Mouse (Mus musculus) forebrain, embryonic 13.5 days (tissue): ENCODE results near the gene Shld1. TPM values are rescaled to one million over a fixed set of nuclear protein-coding genes. Genes with fewer than 3 reads are reported as not detected.

Experiments used
- ATAC-seq: fragments of 200-750 bp; cut with Nextera tagmentation; 2 replicates; pipeline ENCODE4 v1.8.0; 2017
- H3K27ac ChIP-seq: fragments of 300-500 bp; sonication (generic); 2 replicates; pipeline ENCODE4 v1.5.1; 2015; ENCODE audit warnings: inconsistent platforms, mild to moderate bottlenecking, moderate library complexity
- H3K27me3 ChIP-seq: fragments of 300-500 bp; sonication (generic); 2 replicates; pipeline ENCODE4 v1.6.1; 2015; ENCODE audit warnings: mild to moderate bottlenecking, inconsistent platforms
- H3K36me3 ChIP-seq: fragments of 300-500 bp; sonication (generic); 2 replicates; pipeline ENCODE4 v1.6.1; 2015; ENCODE audit warnings: mild to moderate bottlenecking, inconsistent platforms; ENCODE audit not compliant: poor library complexity, severe bottlenecking
- H3K4me1 ChIP-seq: fragments of 300-500 bp; sonication (generic); 2 replicates; pipeline ENCODE4 v1.6.1; 2015; ENCODE audit warnings: inconsistent platforms
- H3K4me2 ChIP-seq: fragments of 300-500 bp; sonication (generic); 2 replicates; pipeline ENCODE4 v1.6.1; 2015; ENCODE audit warnings: inconsistent platforms, mild to moderate bottlenecking, moderate library complexity
- H3K4me3 ChIP-seq: fragments of 300-500 bp; sonication (generic); 2 replicates; pipeline ENCODE4 v1.5.1; 2015; ENCODE audit warnings: mild to moderate bottlenecking, inconsistent platforms
- H3K9ac ChIP-seq: fragments of 300-500 bp; sonication (generic); 2 replicates; pipeline ENCODE4 v1.6.1; 2015; ENCODE audit warnings: mild to moderate bottlenecking, inconsistent platforms
- H3K9me3 ChIP-seq: fragments of 300-500 bp; sonication (generic); replicated peaks from 2 replicates; pipeline ENCODE4 v1.6.1; 2016; ENCODE audit warnings: inconsistent platforms
- WGBS: fragments of 180-500 bp; shearing (Covaris S2); methylation state at CpG from one replicate; pipeline ENCODE4 v1.1.7; 2015; 5-methylcytosine and 5-hydroxymethylcytosine counted together
- polyA plus RNA-seq: library from polyadenylated mRNA; unstranded; fragments of >200 nt; fragmentation: Nextera tagmentation; extraction: Ambion mirVana; gene quantifications from 2 replicates; pipeline ENCODE4 v1.2.1, GENCODE M21; 2015

The Shld1 gene
- polyA plus RNA-seq, 1 experiment from 2014 or later = 23.6 TPM

GRCm38 (mm10) chr2:132658412-132659120 is 28.2 kb upstream of the Shld1 start:
- Histone ChIP-seq H3K9ac (no peak overlapping the region), H3K27me3 (no peaks in the 10 kb centered on the region), H3K9me3 (no peaks in the 10 kb centered on the region), H3K27ac (no peak overlapping the region), H3K4me3 (no peak overlapping the region), H3K4me1 (no peaks in the 10 kb centered on the region), H3K4me2 (no peak overlapping the region), H3K36me3 (no peaks in the 10 kb centered on the region)
- WGBS = 88% methylated on average over 9 of the region's 9 CpGs
- no peak for ATAC-seq

- H3K27me3 ChIP-seq = no peaks in the 10 kb centered on the region
- H3K4me1 ChIP-seq = no peaks in the 10 kb centered on the region
- H3K27ac ChIP-seq = no peak overlapping the region
- H3K9ac ChIP-seq = no peak overlapping the region
- H3K4me3 ChIP-seq = no peak overlapping the region
- no peak overlapping the region for H3K4me2 ChIP-seq
- no peaks in the 10 kb centered on the region for H3K9me3 ChIP-seq
- no peaks in the 10 kb centered on the region for H3K36me3 ChIP-seq
- 87% methylated on average over 6 of the region's 6 CpGs for WGBS
- no peak for ATAC-seq
These were observed 17.6 kb upstream of the Shld1 start for GRCm38 (mm10) chr2:132669091-132669490.

- Histone ChIP-seq H3K36me3 (no peaks in the 10 kb centered on the region), H3K4me3 (no peak overlapping the region), H3K4me2 (no peak overlapping the region), H3K9ac (no peak overlapping the region), H3K27me3 (no peaks in the 10 kb centered on the region), H3K4me1 (no peaks in the 10 kb centered on the region), H3K9me3 (no peaks in the 10 kb centered on the region), H3K27ac (no peak overlapping the region)
- ATAC-seq = no peak
- 77% methylated on average over 4 of the region's 4 CpGs for WGBS
These were observed 16.4 kb upstream of the Shld1 start for GRCm38 (mm10) chr2:132670290-132670689.

GRCm38 (mm10) chr2:132672121-132672520 is 14.6 kb upstream of the Shld1 start:
- no peaks in the 10 kb centered on the region for H3K27me3 ChIP-seq
- ATAC-seq = no peak
- no peak overlapping the region for H3K4me3 ChIP-seq
- no peak overlapping the region for H3K27ac ChIP-seq
- H3K9ac ChIP-seq = no peak overlapping the region
- 94% methylated on average over 3 of the region's 3 CpGs for WGBS
- no peaks in the 10 kb centered on the region for H3K9me3 ChIP-seq
- H3K4me2 ChIP-seq = no peak overlapping the region
- no peaks in the 10 kb centered on the region for H3K36me3 ChIP-seq
- no peaks in the 10 kb centered on the region for H3K4me1 ChIP-seq

GRCm38 (mm10) chr2:132676111-132676510 is 10.6 kb upstream of the Shld1 start:
- ATAC-seq = no peak
- 84% methylated on average over 4 of the region's 4 CpGs for WGBS
- no peak overlapping the region for H3K4me3 ChIP-seq
- H3K27ac ChIP-seq = no peak overlapping the region
- H3K36me3 ChIP-seq = no peaks in the 10 kb centered on the region
- H3K4me1 ChIP-seq = no peaks in the 10 kb centered on the region
- H3K27me3 ChIP-seq = no peaks in the 10 kb centered on the region
- H3K4me2 ChIP-seq = no peak overlapping the region
- H3K9me3 ChIP-seq = 0 out of 2 replicates have a peak, but pooled peaks cover 6% of the 10 kb centered on the region
- no peak overlapping the region for H3K9ac ChIP-seq

- Histone ChIP-seq H3K9ac (no peak overlapping the region), H3K4me3 (no peak overlapping the region), H3K4me2 (no peak overlapping the region), H3K36me3 (no peaks in the 10 kb centered on the region), H3K9me3 (no peaks in the 10 kb centered on the region), H3K27me3 (no peaks in the 10 kb centered on the region), H3K27ac (no peak overlapping the region), H3K4me1 (peaks cover 9% of the 10 kb centered on the region; the same call in 1 of the 2 replicates)
- ATAC-seq = no peak
These were observed 1.7 kb upstream of the Shld1 start for GRCm38 (mm10) chr2:132685001-132685400.

- 90% methylated on average over 7 of the region's 7 CpGs for WGBS
- H3K4me3 ChIP-seq = no peak overlapping the region
These were observed 1.9 kb downstream of the Shld1 start for GRCm38 (mm10) chr2:132688611-132689021.

GRCm38 (mm10) chr2:132689188-132689568 is 2.4 kb downstream of the Shld1 start:
- H3K36me3 ChIP-seq = peaks cover 6% of the 10 kb centered on the region; the same call in 1 of the 2 replicates
- no peaks in the 10 kb centered on the region for H3K27me3 ChIP-seq
- 0 out of 2 replicates have a peak overlapping the region, but pooled peaks have one; percentile 35 for H3K9ac ChIP-seq
- no peak overlapping the region for H3K4me3 ChIP-seq
- peaks cover 9% of the 10 kb centered on the region; the same call in 1 of the 2 replicates for H3K4me1 ChIP-seq
- H3K27ac ChIP-seq = peak overlapping the region; percentile 3; the same call in 1 of the 2 replicates
- no peak for ATAC-seq
- no peak overlapping the region for H3K4me2 ChIP-seq
- WGBS = 60% methylated on average over 4 of the region's 4 CpGs
- H3K9me3 ChIP-seq = no peaks in the 10 kb centered on the region

More at GRCm38 (mm10) chr2:132688611-132689021, 1.9 kb downstream of the Shld1 start:
- H3K27me3 ChIP-seq = no peaks in the 10 kb centered on the region
- H3K9ac ChIP-seq = no peak overlapping the region
- H3K36me3 ChIP-seq = peaks cover 6% of the 10 kb centered on the region; the same call in 1 of the 2 replicates
- H3K27ac ChIP-seq = no peak overlapping the region
- H3K4me1 ChIP-seq = peaks cover 9% of the 10 kb centered on the region; the same call in 1 of the 2 replicates
- no peak for ATAC-seq
- no peak overlapping the region for H3K4me2 ChIP-seq
- no peaks in the 10 kb centered on the region for H3K9me3 ChIP-seq

GRCm38 (mm10) chr2:132689569-132690231 is 3.0 kb downstream of the Shld1 start:
- H3K27me3 ChIP-seq = no peaks in the 10 kb centered on the region
- peak overlapping the region; percentile 3 for H3K27ac ChIP-seq
- no peak overlapping the region for H3K4me2 ChIP-seq
- ATAC-seq = no peak
- H3K9me3 ChIP-seq = no peaks in the 10 kb centered on the region
- 65% methylated on average over 15 of the region's 15 CpGs for WGBS
- 0 out of 2 replicates have a peak overlapping the region, but pooled peaks have one; percentile 35 for H3K9ac ChIP-seq
- no peak overlapping the region for H3K4me3 ChIP-seq
- H3K36me3 ChIP-seq = peaks cover 10% of the 10 kb centered on the region; the same call in 1 of the 2 replicates
- peaks cover 9% of the 10 kb centered on the region; the same call in 1 of the 2 replicates for H3K4me1 ChIP-seq

GRCm38 (mm10) chr2:132691731-132692130 is 5.0 kb downstream of the Shld1 start:
- Histone ChIP-seq H3K4me2 (no peak overlapping the region), H3K27ac (no peak overlapping the region), H3K4me1 (peaks cover 9% of the 10 kb centered on the region; the same call in 1 of the 2 replicates), H3K36me3 (peaks cover 18% of the 10 kb centered on the region; the same call in 1 of the 2 replicates), H3K9ac (no peak overlapping the region), H3K9me3 (no peaks in the 10 kb centered on the region), H3K27me3 (no peaks in the 10 kb centered on the region), H3K4me3 (no peak overlapping the region)
- 86% methylated on average over 7 of the region's 7 CpGs for WGBS
- no peak for ATAC-seq

- no peaks in the 10 kb centered on the region for H3K27me3 ChIP-seq
- peaks cover 18% of the 10 kb centered on the region; the same call in 1 of the 2 replicates for H3K36me3 ChIP-seq
- H3K4me2 ChIP-seq = no peak overlapping the region
- H3K4me1 ChIP-seq = peaks cover 9% of the 10 kb centered on the region; the same call in 1 of the 2 replicates
- H3K4me3 ChIP-seq = no peak overlapping the region
- no peaks in the 10 kb centered on the region for H3K9me3 ChIP-seq
- no peak overlapping the region for H3K27ac ChIP-seq
- WGBS = 59% methylated on average over 1 of the region's 1 CpGs
- no peak overlapping the region for H3K9ac ChIP-seq
- no peak for ATAC-seq
These were observed 5.6 kb downstream of the Shld1 start for GRCm38 (mm10) chr2:132692320-132692719.

- no peak overlapping the region for H3K27ac ChIP-seq
- 91% methylated on average over 3 of the region's 3 CpGs for WGBS
- peaks cover 23% of the 10 kb centered on the region; the same call in 1 of the 2 replicates for H3K36me3 ChIP-seq
- H3K9ac ChIP-seq = no peak overlapping the region
- ATAC-seq = no peak
- peaks cover 9% of the 10 kb centered on the region; the same call in 1 of the 2 replicates for H3K4me1 ChIP-seq
- no peak overlapping the region for H3K4me2 ChIP-seq
- H3K9me3 ChIP-seq = no peaks in the 10 kb centered on the region
- H3K27me3 ChIP-seq = no peaks in the 10 kb centered on the region
- H3K4me3 ChIP-seq = no peak overlapping the region
These were observed 7.2 kb downstream of the Shld1 start for GRCm38 (mm10) chr2:132693980-132694379.
